Mouse (Mus musculus) kidney, adult 18-20 months (tissue): ENCODE data around the gene Eif3k.
"Not testable (repeated sequence)": the region's sequence is repeated elsewhere in the genome, so short reads cannot be mapped to it uniquely, and the experiment has no call there.

ENCODE experiments used
- DNase-seq: peaks from one replicate; pipeline ENCODE4 v3.0.0; 2021

Eif3k gene

GRCm38 (mm10) chr7:28984452-28984851 is 2.8 kb upstream of the Eif3k start:
- no peak for DNase-seq

- DNase-seq, result no peak
These were observed 2.2 kb upstream of the Eif3k start for GRCm38 (mm10) chr7:28983849-28984248.

DNA sequence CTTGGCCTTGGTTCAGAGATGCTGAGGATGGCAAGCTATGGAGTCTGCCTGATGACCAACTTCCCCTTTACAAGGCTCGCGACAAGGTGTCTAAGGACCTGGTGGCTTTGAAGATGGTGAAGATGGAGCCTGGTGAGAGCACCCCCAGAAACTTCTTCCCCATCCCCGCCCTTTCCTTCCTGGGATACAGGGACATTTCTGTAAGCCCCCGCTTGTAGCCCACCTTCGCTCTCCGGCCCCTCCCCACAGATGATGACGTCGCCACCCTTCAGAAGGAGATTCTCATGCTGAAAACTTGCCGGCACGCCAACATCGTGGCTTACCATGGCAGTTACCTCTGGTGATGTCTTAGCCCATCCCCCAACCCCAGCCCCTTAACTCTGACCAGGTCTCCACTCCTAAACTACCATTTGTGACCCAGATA is 1.5 kb upstream of the Eif3k start:
- DNase-seq, result no peak

DNA sequence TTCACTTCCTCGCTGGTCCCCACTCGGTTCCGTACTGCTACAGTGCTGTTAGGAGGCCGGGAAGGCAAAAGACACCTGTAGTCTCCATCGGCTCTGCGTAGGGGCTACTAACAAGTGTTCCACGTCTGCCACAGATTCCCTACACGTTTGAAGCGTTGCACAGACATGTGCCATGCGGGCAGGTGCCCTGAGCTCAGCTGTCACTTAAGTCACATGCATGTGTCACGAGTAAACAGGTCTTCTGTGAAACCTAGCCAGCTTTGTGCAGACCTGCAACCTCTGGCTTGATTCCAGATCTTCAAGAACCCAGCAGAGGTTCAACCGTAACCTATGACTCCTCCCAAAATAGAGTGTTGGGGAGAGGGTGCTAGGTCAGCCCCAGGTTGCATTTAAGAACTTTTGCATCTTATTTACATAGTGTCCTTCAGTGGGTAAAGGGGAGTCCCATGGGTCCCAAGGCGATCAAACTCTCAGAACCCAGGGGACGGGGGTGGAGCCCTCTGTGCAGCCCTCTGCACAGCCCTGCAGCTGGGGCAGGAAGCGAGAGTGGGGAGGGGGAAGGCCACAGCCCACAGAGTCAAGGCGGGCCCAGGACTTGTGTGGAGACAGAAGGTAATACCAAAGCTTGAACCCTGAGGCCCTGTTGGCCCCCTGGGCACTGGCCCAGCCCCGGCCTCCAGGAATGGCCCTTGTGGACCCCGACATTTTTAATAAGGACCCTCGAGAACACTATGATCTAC is 780 bp upstream of the Eif3k start:
- DNase-seq, result no peak

DNA sequence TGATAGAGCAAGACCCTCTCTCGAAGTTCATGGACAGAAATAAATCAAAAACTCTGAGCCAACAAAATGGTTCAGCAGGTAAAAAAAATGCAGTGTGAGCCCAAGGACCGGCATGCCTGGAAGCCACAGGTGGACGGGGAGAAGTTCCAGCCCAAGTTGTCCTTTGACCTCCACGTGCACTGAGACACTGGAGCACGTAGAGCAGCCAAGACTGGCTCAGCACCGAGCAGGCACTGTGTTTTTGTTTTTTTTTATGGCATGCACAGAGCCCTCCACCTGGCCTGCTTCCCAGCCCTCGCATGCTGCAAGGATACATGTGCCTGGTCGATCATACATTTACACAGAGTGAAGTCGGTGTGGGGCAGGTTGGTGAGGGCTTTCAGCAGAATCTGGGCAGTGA is 4.1 kb downstream of the Eif3k start:
- peak; percentile 72 for DNase-seq

DNA sequence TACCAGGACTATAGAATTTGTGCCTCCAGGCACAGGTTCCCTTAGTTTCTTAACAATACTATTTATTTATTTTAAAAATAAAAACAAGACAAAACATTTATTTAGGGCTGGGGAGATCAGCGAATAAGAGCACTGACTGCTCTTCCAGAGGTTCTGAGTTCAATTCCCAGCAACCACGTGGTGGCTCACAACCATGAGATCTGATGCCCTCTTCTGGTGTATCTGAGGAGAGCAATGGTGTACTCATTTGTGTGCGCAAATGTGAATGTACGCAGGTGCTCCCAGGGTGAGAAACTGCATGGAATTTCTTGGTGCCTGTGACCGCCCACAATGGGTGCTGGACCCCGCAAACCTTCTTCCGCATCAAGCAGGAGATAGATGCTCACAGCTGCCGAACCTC is 8.6 kb downstream of the Eif3k start:
- DNase-seq, result no peak

DNA sequence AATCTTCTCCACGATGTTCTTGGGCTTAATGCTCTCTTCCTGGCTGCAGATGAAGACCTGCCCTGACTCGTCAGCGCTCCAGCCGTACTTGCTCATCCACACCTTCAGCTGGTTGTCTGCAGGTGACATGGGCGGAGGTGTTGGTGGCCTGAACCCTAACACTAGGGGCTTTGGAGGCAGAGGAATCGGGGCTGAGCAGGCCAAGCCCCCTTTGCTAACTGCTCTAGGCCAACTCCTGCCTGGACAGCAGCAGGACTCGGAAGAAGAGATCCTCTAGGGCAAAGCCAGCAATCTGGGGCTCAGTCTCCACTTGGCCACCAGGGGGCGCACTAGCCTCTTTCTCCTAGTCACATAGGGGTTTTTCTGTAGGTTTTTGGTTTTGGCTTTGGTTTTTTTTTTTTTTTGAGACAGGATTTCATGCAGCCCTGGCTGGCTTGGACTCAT is 9.1 kb downstream of the Eif3k start:
- peak; percentile 82 for DNase-seq

DNA sequence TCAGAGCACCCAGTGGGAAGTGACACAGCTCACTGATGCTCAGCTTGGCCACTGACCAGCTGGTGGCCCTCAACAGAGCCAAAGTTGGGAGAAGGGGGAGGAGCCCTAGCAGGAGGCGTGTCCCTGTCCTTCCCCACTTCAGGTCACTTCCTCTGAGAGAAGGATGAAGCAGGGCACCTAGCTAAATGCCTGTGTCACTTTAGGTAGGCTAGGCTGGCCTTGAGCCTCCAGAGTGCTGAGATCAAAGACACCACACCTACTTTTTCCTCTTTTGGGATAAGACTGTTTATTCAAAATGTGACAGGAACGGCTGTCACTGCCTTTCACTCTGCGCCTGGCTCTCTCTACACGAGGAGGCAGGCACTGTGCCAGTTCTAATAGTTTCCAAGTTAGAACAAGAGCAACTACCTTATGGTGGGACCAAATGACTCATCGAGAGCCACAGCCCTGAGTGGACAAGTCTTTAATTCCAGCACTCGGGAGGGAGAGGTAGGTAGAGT is 9.8 kb downstream of the Eif3k start:
- peak; percentile 57 for DNase-seq

- DNase-seq, result no peak
These were observed 10.6 kb downstream of the Eif3k start for GRCm38 (mm10) chr7:28971029-28971428.

- peak; percentile 34 for DNase-seq
These were observed 11.8 kb downstream of the Eif3k start for GRCm38 (mm10) chr7:28969672-28970394.

- no peak for DNase-seq
These were observed 12.4 kb downstream of the Eif3k start for GRCm38 (mm10) chr7:28969271-28969670.

- not testable (repeated sequence) for DNase-seq
These were observed 13.5 kb downstream of the Eif3k start for GRCm38 (mm10) chr7:28968120-28968519.

- DNase-seq, result no peak
These were observed 14.7 kb downstream of the Eif3k start for GRCm38 (mm10) chr7:28966751-28967505.

- no peak for DNase-seq
These were observed 15.5 kb downstream of the Eif3k start for GRCm38 (mm10) chr7:28966181-28966580.

GRCm38 (mm10) chr7:28965346-28965840 is 16.3 kb downstream of the Eif3k start:
- no peak for DNase-seq

- DNase-seq, result no peak
These were observed 18.2 kb downstream of the Eif3k start for GRCm38 (mm10) chr7:28963399-28963923.

DNA sequence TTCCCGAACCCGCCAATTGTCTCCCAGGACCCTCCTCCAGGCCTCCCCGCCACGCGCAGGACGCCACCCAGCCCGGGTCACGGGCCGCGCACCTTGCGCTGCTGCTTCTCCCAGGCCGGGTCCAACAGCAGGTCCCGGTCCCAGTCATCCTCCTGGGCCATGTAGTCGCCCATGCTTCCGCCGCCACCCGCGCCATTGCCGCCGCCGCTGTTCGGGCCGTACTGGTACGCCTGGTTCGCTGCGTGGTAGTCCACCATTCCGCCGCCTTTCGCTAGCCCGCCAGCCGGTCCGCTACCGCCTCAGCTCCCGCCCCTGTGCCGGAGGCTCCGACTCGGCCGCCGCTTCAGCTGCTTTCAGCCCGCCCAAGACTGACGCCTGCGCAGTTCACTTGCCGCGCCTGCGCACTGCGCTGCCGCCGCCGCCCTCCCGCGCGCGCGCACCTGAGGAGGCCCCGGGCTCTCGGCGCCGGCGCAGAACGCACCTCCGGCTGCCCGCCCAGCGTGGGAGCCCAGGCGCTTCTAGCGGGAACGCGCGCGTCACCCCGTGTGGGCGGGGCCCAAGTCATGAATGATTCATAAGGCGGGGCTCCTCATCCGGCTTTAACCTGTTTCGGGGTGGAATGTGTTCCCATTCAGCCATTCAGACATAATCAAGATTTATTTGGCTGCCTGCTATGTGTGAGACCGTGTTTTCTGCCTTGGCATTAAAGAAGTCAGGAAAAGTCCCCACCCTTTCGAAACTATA is 19.6 kb downstream of the Eif3k start, which contains the start of gene Actn4:
Gene Actn4, minus strand, starts transcription at position 414 of the 744 bp plus-strand sequence.
- peak; percentile 99 for DNase-seq

DNA sequence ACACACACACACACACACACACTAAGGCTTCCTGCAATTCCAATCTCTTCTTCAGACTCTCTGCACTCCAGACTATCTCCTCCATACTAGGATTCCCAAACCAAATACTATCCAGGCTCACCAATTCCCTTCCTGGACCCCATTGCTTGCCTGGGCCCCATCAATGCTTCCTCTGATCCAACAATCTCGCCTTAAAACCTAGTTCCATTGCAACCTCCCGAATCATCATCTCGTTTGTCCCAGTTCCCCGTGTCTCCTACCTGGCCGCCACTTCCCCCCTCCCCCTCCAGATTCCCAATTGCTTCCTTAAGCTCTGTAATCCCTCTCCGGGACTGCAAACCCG is 20.1 kb downstream of the Eif3k start:
- no peak for DNase-seq

GRCm38 (mm10) chr7:28960354-28961046 is 21.2 kb downstream of the Eif3k start:
- DNase-seq, result peak; percentile 33

DNA sequence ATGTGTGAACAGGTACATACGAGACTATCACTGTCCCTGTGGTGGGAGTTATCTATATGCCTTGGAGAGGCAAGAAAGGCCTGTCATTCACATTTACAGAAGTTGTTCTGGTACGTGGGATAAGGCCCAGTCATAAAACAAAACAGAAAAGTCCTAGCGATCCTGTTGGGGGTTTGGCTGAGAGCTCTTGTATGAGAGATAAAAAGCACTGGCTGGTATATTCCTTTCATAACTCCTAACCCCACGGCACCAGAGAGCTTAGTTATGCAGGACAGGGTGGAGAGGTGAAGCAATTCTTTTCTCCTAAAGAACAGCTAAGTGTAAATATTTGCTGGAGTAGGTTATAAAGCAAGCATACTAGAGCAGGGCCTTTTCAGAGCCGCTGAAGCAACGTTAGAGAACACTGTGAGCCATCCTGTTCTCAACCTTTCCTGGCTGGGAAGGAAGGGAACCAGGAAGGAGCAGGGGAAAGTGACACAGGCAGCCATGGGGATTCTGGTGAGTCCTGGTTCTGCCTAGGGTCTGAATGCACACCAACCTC is 22.1 kb downstream of the Eif3k start:
- DNase-seq, result peak; percentile 36

DNA sequence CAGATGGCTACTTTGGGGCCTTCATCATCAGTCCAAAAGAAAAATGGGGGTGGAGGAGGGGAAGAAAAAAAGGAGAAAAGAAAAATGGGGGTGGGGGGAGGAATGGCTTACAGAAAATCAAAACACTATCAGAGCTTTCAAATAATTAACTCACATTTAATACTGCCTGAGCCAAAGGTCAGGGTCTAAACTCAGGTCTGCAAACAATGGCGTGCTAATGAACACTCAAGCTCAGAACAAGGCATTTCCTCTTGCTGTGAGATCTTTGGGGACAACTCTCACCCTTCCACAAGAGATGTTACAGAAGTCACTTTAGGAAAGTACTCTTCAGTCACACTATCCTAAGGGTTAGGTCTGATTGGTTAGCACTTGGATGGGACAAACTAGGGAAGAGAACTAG is 22.9 kb downstream of the Eif3k start:
- DNase-seq, result no peak
